Mouse (Mus musculus): ENCODE data around the gene Ppp1r1b.

Gene Ppp1r1b

DNA sequence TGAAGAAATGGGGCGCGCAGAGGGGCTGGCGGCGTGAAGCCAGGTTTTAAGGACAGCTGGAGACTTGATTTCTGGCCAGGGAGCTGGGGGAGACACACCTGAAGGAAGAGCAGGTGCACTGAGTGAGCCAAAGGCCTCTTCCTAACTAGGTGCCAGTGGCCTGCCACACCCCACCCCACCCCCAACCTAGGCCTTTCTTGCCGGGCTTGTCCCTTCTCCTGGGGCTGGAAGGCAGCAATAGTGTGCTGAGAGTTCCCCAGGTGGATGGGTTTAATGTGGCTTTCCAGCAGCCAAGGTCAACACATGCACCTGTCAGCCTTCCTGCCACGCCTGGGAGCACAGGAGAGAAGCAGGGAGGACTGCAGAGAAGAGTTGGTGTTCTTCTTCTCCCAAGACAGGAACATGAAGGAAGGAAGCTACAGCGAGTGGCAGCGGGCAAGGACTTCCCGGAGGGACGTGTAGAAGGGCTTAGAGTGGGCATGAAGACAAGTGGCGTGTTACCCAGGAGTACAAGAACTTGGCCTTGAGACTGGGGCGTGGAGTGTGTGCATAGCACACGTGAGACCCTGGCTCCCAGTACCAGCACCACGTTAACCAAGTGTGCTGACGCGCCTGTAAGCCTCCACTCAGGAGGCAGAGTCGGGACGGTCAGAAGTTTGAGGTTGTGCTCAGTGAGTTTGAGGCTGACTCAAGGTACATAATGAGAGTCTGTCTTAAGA, 4.2 kb downstream of the Ppp1r1b start:
- no peak for DNase-seq

DNA sequence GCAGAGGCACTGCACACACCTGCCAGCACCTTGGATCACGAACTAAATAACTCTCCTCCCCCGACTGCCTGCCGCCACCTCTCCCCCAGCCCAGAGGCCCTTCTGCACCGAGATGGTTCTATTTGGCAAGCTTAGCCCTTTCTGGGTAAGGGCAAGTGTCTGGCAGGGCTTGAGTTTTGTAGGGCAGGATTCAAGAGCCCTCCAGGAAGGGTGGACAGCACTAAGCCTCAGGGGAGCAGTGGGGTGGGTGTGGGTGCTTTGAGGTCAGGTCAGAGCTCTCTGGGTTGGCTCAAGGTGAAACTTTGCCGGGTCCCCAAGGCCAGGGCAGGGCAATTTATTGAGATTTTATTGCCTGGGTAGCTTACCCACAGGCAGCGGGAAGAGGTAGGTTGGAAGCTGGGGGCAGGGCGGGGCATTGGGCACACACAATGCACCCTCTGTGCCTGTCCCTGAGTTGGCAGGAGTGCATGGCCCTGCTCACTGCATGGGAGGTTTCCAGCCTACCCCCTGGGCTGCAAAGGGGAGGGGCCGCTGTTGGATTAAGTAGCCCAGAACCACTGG, 5.5 kb downstream of the Ppp1r1b start:
- no peak for DNase-seq

DNA sequence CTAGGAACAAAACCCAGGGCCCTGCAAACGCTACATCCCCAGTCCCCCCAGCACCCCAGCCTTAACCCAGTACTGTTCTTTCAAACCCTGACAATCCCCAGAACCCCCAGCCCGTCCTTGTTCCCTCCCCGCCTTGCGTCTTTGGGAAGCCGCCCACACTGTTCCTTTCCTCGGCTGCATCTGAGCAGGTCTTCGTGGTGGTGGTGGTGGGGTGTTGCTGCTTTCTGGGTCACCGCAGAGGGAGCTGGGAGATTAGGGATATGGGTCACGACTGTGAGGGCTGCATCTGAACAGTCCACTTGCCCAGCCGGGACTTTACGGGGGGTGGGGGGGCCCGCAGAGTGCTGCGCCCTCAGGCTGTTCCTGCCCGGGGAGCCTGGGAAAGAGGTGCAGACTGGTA, 6.2 kb downstream of the Ppp1r1b start:
- no peak for DNase-seq

DNA sequence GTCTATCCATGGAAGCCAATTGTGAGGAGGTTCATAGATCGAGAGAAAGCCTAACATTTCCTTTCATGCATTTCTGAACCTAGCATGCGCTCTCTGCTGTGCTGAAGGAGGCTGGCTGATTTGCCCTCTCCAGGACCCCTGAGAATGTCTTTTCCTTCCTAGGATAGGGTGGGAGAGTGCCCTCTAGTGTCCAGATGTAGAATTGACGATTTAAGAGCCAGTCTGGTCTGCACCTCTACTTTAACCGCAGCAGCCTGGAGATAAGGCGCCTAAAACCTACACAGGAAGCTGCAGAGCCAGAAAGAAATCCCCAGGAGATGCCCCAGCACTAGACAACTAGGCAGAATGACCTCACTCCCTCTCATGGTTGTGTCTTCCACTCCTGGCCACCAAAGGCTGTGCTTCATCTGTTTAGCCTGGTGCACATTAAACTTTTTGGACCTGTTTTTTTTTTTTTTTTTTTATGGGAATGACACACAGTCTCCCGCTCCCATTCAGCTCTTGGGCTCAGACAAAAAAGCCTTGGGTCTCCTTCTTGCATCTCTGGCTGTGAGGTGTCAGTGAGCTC, 7.6 kb downstream of the Ppp1r1b start:
- DNase-seq, result peak; percentile 79

DNA sequence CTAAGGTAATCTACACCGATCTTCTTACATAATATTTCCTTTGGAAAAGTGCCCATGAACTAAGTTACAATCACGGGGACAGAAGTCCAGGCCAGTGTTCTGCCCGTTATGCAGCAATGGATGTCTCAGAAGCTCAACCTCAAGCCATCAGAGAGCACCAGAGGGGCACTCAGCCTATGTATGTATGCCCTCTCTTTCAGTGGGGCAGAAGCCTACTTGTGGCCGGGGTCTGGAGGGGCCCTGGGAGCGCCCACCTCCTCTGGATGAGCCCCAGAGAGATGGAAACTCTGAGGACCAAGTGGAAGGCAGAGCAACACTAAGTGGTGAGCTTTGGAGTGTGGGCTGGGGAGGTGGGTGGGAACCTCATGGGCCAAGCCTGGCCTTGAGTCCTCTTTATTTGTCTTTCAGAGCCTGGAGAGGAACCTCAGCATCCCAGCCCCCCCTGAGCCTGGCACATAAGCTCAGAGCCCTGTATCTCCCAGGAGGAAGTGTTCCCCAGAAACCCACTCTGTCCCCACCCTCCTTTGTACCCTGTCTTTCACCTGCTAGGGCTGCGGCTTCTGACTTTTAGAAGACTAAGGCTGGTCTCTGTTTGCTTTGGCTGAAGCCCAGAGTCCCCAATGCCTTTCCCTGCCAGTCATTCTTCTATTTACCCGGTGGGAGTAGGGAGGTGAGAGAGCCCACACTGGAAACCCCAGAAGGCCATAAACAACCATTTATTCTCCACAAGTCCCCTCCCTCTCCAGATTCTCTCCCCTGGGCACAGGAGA, 8.6 kb downstream of the Ppp1r1b start:
- no peak for DNase-seq

DNA sequence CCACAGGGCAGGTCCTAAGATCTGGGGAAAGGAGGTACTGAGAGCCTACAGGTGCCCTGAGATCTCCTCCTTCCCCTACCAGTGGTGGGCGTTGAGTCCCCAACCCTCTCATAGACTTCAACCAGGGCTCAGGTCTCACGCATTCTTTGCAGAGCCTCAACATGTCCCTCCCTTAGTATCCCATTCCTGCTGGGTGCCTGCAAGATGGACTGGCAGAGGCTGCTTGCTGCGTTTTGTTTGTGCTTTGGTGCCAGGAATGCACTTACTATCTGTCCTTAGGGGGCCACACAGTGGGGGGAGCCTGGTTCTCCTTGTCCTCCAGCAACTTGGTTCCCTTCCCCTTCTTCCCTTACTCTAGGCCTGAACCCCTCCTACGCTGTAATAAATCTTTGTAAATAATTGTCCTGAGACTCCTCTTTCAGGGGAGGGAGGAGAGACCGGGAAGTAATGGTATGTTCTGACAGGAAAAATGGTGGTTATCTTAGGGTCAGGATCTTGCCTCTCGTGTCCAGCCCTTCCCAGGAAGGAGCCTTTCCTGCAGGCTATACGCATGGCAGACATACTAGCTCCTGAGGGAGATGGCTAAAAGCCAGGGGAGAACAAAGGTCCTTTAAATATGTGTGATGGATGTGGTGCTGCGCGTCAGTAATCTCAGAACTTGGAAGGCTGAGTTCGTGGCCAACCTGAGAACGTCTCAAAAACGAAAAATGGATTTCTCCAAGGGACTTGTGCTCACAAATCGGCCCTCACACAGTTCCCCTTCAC, 9.4 kb downstream of the Ppp1r1b start:
- DNase-seq, result peak; percentile 65

DNA sequence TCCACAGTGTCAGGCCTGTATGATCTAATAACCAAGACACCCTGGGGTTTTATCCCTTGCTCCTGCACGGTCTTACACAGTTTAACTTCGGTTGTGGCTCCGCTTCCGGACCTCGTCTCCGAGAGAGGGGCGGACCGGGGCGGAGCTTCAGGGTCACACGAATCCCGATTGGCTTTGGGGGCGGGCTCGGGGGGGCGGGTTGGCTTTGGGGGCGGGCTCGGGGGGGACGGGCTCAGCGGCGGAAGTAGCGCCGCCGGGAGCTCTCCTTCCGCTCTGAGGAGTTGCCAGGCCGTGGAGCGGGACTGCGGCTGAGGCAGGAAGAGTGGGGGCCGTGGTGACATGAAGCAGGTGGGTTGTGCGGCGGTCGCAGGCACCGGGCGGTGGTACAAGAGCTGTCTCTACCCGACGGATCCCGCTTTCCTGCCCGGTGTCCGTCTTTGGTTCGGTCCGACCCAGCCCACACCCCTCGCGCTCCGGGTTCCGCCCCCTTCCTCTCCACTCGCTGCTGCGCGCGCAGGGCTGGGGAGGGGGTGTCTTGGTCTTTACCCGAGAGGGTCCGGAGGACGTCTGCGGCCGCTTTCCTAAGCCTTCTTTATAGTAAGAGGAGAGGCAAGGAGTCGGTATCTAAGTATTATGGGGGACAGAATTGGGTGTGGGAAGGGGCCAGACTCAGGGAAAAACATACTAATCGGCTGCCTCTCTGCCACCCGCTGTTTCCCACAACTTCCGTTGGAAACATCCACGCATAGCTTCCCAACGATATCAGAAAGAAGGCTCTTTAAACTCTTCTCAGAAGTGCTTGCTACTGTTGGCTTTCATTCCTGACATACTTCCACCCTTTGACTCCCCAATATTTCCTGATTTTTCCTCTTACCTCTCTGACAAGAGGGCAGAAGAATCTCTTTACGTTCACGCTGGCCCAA, 10.2 kb downstream of the Ppp1r1b start, which contains the start of gene Stard3:
Gene Stard3 (plus strand): TSS at position 208 of the 923 bp plus-strand sequence.
- DNase-seq, result peak; percentile 87

DNA sequence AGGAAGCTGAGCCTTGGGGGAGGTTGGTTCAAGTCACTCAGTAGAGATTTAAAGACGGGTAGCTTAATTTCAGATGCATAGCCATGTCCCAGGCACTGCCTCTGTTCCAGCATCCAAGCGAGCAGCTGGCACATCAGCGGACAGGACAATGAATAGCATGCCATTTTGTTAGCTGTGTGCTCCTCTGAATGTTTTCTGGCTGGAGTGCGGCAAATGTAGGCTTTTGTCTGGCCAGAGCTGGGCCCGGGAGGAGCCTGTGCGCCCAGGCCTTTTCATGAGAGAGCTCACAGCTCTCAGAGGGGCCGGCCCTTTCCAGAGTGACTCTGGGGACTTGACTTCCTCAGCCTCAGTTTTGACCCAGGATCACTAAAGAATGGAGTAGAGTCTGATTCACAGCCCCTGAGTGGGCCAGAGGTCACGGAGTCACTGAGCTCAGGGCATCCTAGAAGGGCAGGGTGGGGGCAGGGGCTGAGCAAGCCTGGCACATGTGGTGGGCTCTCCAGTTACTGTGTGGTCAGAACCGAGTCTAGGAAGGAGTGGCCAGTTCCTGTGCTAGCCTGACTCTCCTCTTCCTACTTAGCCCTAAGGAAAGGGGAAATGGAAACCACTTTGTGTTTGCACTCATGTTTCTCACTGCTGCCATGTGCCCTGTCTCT, 12.8 kb downstream of the Ppp1r1b start:
- DNase-seq, result no peak

DNA sequence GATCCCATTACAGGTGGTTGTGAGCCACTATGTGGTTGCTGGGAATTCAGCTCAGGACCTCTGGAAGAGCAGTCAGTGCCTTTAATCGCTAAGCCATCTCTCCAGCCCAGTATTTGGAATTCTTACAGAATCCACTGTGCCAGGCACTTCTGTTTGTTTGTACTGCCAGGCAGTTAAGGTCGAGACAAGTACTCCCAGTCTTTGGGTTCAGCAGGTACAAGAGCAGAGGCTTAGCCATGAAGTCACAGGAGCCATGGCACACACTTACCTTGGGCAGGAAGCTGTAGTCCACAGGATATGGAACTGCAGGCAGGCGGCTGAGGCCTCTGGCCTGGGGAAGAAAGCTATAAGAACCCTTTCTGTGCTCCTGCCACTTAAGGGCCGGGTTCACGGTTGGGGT, 15.6 kb downstream of the Ppp1r1b start:
- no peak for DNase-seq

DNA sequence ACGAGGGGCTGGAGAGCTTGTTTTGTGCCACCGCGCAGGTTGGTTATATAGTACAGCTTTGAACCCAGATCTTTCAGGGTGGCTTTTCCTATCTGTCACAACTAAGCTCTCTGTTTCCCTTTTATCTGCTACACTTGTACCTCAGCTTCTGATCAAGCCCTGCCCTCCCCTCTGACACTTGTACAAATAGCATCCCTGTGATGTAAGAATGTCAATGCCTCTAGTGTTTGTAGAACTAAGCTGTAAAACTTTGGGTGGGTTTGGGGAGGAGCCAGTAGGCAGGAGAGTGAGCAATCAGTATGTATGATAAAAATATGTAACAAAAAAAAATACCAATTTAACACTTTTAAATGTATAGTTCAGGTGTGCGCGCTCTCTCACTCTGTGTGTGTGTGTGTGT, 16.2 kb downstream of the Ppp1r1b start:
- DNase-seq, result no peak

DNA sequence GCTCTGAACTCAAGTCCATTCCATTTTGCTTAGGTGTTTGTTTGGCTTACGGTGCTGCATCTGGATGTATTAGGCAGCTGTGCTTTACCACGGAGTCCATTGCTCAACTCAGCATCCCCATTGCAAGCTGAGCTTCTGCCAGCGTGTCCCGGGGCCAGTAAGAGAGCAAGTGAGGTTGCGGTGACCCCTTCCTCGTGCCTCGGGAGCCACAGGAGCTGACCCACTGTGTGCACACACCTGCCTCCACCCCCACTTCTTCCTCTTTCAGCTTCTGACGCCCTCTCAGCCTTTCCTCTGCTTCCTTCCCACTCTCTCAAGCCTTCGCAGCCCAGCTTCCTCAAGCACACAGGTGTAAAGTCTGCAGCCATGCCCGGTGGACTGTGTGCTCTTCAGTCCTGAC, 18.1 kb downstream of the Ppp1r1b start:
- no peak for DNase-seq

DNA sequence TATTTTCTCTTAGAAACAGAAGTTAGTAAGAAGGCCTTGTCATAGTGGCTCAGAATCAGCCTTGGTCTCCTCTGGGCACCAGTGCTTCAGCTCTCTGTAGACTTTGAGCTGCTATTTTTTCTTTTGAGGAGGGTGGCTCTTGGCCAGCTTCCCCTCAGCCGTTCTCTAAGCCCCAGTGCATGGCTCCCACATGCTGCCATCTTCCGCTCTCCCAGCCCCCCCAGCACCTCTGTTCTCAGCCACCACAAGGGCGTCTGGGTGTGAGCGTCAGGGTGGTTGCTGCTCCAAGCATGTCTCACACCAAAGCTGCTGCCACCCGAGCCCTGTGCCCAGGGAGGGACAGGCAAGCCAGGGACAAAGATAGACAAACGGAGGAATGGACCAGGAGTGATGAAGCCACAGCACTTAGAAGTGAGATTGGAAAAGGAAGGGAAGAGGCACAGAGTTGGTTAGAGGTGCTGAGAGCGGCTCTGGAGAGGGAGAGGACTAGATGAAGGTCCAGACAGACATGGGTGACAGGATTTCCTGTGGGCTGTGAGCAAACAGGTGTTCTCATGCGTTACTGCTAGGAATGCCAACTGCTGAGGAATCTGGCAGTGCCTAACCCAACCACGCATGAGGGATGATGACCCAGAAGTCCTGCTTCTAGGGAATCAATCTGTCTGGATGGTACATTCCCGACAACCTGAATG, 19.1 kb downstream of the Ppp1r1b start:
- DNase-seq, result no peak

DNA sequence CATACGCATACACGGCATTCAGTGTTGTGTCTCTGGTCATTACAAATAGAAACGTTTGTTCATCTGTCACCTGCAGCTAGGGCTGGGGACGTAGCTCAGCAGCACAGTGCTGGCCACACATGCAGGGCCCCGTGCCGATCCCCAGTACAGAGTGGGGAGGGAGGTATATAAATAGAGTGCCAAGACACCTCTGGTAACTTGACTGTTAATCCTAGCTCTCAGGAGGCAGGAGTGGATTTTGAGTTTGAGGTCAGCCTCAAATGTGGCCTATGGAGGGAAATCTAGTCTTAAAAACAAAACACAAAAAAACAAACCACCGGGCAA, 19.6 kb downstream of the Ppp1r1b start:
- no peak for DNase-seq

DNA sequence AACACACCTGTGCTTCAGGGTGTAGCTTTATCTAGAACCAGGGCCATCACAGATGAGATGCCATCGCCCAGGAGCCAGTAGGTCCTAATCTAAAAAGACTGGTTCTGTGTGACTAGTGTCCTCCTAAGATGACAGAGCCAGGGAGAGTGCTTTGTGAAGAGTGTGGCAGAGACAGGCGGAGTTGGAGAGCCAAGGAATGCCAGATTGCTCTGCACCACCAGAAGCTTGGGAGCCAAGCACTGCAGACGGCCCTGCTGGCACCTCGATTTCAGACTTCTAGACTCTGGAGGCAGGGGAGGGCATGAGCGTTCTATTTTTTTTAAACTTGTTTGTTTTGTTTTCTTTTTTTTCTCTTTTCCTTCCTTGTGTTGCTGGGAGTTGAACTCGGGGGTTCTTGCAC, 21.1 kb downstream of the Ppp1r1b start:
- peak; percentile 73 for DNase-seq

DNA sequence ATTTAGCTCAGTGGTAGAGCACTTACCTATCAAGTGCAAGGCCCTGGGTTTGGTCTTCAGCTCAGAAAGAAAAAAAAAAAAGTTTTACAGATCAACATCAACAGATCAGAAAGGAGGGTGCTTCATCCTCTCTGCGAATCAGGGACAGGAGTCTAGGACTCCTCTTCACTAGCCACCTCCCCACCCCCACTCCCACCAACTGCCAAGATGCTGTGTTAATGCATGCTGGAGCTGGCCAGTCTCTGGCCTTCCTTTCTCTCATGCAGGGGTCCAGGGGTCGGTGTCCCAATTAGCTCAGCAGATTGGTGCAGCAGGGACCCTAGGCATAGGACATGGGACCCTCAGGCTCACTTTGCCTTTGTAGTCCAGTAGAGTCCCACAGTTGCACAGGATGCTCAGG, 22.4 kb downstream of the Ppp1r1b start:
- DNase-seq, result no peak

DNA sequence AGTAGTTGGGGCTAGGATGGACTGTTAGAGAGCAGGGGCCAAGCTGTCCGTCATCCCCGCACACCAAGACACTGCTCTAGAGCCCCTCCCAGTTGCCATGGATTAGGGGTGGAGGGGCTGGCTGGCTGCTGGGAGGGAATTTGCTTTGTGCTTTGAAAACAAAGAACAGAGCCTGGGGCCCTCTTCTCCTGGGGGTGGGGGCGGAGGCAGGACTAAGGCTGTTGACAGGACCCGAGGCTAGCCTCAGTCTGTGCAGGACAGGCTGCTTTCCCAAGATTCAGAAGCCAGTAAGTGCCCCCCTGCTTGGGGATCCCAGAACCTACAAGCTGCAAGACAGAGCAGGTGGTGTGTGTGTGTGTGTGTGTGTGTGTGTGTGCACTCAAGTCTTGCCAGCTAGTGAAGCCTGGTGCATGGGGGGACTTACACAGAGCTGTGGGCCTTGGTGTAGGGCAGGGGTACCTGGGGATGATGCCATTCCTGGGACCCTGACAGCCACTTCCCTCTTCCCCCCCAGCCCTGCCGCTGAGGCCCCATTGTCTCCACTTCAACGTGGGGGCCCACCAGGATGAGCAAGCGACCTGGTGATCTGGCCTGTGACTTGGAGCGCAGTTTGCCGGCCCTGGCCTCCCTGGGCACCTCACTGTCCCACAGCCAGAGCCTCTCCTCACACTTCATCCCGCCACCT, 23.5 kb downstream of the Ppp1r1b start:
- no peak for DNase-seq

DNA sequence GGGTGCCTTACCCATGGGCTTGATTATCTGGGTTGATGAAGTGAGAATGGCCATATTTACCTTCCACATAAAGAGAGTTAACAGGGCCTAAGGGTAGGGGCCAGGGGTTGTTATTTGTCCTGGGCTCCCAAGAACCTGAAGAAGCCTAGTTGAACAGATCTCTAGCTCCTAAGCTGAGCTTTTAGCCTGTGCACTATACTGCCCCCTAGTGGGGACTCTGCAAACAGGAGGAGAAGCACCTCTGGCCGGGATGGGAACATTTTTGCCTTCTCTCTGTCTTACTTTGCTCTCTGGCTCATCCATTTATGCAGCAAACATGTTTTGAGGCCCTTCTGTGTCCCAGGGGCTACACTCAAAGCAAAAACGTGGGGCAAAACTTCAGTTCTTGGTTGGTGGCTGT, 24.2 kb downstream of the Ppp1r1b start:
- peak; percentile 71 for DNase-seq

DNA sequence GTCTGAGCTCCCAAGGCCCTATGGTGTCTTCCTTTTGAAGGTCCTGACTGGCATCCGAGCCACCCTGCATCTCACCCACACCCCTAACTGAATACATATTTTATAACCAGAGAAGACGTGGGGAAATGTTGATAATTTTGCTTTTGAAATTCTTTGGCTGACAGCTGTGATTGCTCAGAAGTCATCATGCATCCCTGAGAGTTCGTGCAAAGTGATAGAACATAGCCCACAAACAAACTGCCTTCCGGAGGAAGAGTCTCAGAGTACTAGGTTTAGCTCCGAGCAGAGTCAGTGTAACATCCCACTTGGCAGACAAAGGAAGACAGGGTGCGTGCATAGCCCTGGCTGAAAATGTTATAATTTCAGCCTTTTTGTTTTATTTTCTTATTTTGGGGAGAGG, 25.0 kb downstream of the Ppp1r1b start:
- no peak for DNase-seq

DNA sequence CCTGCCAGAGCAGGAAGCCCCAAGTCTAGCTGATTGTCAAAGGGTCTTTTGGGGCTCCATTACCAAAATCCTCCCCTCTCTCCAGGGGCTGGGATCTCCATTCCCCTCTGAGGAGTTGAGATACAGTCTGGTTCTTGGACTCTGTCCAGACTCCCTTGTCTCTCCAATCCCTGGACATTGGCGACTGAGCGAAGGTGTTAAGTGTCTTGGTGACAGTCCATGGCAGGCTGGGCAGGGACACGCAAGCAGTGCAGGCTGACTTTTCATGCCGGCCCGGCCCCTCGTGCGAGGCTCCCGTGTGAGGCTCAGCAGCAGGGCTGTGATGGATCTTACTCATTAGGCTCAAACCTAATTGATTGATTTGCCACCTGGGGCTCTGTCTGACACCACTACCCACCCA, 26.1 kb downstream of the Ppp1r1b start:
- DNase-seq, result no peak

DNA sequence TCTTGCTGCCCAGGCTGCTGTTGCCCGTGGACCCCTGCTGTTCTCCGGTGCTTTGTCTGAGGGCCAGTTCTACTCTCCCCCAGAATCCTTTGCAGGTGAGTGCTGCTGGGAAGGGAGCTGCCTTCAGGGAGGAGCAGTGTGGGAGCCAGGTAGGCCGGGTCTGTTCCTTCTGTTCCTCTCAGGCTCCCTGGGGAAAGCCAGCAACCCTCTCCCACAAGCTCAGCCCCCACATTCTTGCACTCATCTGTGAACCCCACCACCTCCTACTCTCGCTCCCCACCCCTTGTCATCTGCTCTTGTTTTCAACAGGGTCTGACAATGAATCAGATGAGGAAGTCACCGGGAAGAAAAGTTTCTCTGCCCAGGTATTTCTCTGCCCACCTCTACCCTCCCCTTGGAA, 28.6 kb downstream of the Ppp1r1b start:
- no peak for DNase-seq
